Mouse (Mus musculus) brain, adult 10 weeks (tissue): Measurements from ENCODE around the gene Muc16. TPM values are rescaled to one million over a fixed set of nuclear protein-coding genes. Genes with fewer than 3 reads are reported as not detected.

ENCODE experiments used
- polyA plus RNA-seq: library from polyadenylated mRNA; stranded (reverse); fragments of 350-450 nt; fragmentation: Illumina TruSeq; extraction: RNeasy Lipid Tissue Mini Kit (QIAGEN cat#74804); gene quantifications from one replicate; pipeline ENCODE4 v1.2.3, GENCODE M21; 2015; ENCODE audit warnings: low read depth, low replicate concordance

Gene Muc16
- polyA plus RNA-seq = not detected

DNA sequence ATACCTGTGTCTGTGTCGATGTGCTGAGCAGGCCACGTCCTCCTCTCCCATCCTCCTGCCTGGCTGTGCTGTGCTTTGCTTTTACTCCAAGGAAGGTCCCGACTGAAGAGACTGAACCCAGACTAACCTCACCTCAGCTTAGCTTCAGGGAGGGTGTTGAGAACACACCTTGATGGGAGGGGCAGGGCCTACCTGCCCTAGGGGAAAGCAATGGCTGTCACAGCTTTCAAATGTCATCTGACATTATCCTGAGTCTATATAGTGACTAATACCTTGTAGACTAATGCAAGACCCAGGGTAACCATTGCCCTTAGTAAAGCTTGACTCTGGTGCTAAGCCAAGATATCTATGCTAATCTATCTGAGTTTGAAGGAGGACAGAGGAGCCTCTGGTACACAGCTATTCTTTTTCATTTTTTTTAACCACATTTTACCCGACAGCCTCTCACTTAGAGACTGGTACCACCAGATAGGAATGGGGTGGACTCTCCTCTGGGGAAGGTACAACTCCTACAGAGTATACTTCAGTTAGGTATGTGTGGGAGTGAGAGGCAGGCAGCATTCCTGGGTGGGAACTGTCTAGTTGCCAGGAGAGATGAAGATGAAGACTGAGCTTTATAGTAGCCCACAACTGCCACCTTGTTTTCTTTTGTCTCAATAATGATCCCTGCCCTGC lies at the start of gene Muc16:
Gene Muc16 (minus strand): TSS at position 51 of the 675 bp plus-strand sequence.

GRCm38 (mm10) chr9:18478168-18478567 lies 196.2 kb downstream of the Muc16 start, which contains the start of the genes Zfp558 and Mbd3l1:
Gene Zfp558, minus strand, starts transcription at chr9:18478268.
Gene Mbd3l1, plus strand, starts transcription at chr9:18478359.

Other genes with a start within 250 kb of the Muc16 start
- gene Mbd3l2, start 243.9 kb downstream of the Muc16 start, polyA plus RNA-seq = not detected
- 2.8 TPM for gene Zfp558, start 196.3 kb downstream of the Muc16 start, polyA plus RNA-seq
- gene Mbd3l1, start 196.2 kb downstream of the Muc16 start, polyA plus RNA-seq = not detected
- not detected for gene Olfr24, start 89.5 kb upstream of the Muc16 start, polyA plus RNA-seq
- not detected for gene Olfr828, start 145.0 kb upstream of the Muc16 start, polyA plus RNA-seq
- gene Olfr829, start 180.4 kb upstream of the Muc16 start, polyA plus RNA-seq = not detected
- gene Olfr830, start 200.2 kb upstream of the Muc16 start, polyA plus RNA-seq = not detected